Mouse (Mus musculus): ENCODE measurements at regions not wholly inside any gene's neighbourhood (a gene's known extent, or its start where the extent isn't known, plus 50 kb on each side); places are given as distances from the start of the nearest gene placed in this dataset.

DNA sequence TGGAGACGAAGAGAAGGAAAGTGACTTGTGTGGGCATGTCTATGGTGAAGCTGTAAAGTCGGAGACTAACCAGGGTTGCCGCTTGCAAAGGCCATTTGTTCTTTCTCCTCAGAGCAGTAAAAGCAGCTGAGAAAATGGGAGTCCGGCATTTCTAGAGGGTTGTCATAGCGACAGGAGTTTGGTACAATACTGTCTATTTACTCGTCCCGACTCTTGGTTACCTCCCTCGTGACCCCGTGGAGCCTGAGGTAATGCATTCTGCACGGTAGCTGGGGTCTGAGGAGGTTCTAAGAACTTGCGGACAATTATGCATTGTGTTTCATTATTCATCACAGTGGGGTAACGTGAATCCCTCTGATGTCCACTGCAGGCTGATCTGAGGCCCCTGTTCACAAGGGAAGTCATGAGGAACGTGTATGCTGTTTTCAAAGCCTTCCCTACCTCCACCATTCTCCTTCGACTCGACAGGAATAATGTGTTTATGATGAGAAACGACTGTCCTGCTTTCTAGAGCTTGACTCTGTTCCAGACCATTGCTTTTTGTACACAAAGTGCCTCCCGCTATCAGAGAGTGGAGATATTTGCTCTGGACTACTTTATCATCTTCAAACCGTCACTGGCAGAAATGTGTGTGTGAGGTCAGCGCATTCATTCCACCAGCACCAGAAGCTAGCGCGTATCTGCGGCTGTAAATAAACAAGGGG is 55.1 kb upstream of the Ednrb start:
- Histone ChIP-seq H3K4me2 (ENCODE audit: low read depth, low read length) (peak overlapping the region; percentile 44), H3K36me3 (replicated peaks; ENCODE audit: insufficient read depth, low read length) (no peaks in the 10 kb centered on the region), H3K27ac (ENCODE audit: low read depth) (peak overlapping the region; percentile 30; the same call in 1 of the 2 replicates), H3K4me1 (ENCODE audit: insufficient read depth) (no peaks in the 10 kb centered on the region), H3K9ac (replicated peaks) (no peak overlapping the region), H3K4me3 (ENCODE audit: low read depth, low read length) (no peak overlapping the region), H3K27me3 (ENCODE audit: insufficient read depth, low read length) (no peaks in the 10 kb centered on the region), H3K9me3 (ENCODE audit: low read length) (no peaks in the 10 kb centered on the region)
- ATAC-seq (no peak), DNase-seq (no peak)
- no peak for TF ChIP-seq CTCF (IDR thresholded peaks at IDR 0.05; ENCODE audit: low read depth)
- no peak for TF ChIP-seq EP300 (IDR thresholded peaks at IDR 0.05; ENCODE audit: low read depth)
- WGBS (ENCODE audit: insufficient replicate concordance) = 27% methylated on average over 22 of the region's 22 CpGs

DNA sequence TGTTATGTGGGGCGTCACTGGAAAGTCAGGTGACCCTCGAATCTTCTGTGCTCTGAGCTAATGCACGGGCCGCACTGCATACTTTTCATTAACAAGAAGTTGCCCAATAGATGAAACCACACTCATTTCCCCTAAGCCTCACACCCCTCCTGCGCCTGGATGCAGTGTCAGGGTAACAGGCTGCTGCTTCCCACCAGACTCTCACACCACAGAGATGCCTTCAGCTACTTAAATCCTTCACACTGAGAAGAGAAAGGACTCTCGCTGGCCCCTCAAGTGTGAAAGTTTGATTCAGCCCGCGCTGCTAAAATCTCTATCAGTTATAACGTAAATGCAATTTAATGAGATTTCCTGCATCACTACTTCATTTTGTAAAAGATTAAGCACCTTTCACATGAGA is 54.5 kb upstream of the Ednrb start:
- no peaks in the 10 kb centered on the region for H3K4me1 ChIP-seq (ENCODE audit: insufficient read depth)
- TF ChIP-seq EP300 (IDR thresholded peaks at IDR 0.05; ENCODE audit: low read depth) (no peak), CTCF (IDR thresholded peaks at IDR 0.05; ENCODE audit: low read depth) (no peak)
- peak overlapping the region; percentile 30; the same call in 1 of the 2 replicates for H3K27ac ChIP-seq (ENCODE audit: low read depth)
- 22% methylated on average over 9 of the region's 9 CpGs for WGBS (ENCODE audit: insufficient replicate concordance)
- peak overlapping the region; percentile 44 for H3K4me2 ChIP-seq (ENCODE audit: low read depth, low read length)
- no peaks in the 10 kb centered on the region for H3K9me3 ChIP-seq (ENCODE audit: low read length)
- no peak overlapping the region for H3K9ac ChIP-seq (replicated peaks)
- no peak overlapping the region for H3K4me3 ChIP-seq (ENCODE audit: low read depth, low read length)
- DNase-seq (no peak), ATAC-seq (peak; percentile 36; the same call in 1 of the 2 replicates)
- no peaks in the 10 kb centered on the region for H3K27me3 ChIP-seq (ENCODE audit: insufficient read depth, low read length)
- H3K36me3 ChIP-seq (replicated peaks; ENCODE audit: insufficient read depth, low read length) = no peaks in the 10 kb centered on the region

DNA sequence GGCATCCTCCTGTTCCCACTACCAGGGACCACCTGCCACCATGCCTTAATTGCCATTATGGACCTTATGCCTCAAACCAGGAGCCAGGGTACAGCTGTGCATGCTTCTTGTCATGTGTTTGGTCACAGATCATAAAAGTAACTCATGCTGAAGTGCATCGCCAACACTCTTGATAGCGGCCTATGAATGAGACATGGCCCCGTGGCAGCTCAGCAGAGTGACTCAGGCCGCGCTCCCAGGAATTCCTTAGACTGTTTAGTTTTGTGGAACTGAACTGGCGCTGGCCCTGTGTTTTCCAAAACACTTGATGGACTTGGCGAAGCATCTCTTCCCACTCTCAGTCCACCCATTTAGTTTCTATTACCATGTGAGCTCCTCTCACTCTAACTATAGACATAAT is 51.1 kb upstream of the Ednrb start:
- no peak overlapping the region for H3K4me3 ChIP-seq (ENCODE audit: low read depth, low read length)
- no peaks in the 10 kb centered on the region for H3K27me3 ChIP-seq (ENCODE audit: insufficient read depth, low read length)
- H3K9me3 ChIP-seq (ENCODE audit: low read length) = no peaks in the 10 kb centered on the region
- H3K4me1 ChIP-seq (ENCODE audit: insufficient read depth) = no peaks in the 10 kb centered on the region
- H3K27ac ChIP-seq (ENCODE audit: low read depth) = no peak overlapping the region
- no peaks in the 10 kb centered on the region for H3K36me3 ChIP-seq (replicated peaks; ENCODE audit: insufficient read depth, low read length)
- H3K4me2 ChIP-seq (ENCODE audit: low read depth, low read length) = no peak overlapping the region
- DNase-seq = no peak
- WGBS (ENCODE audit: insufficient replicate concordance) = 79% methylated on average over 7 of the region's 7 CpGs
- no peak for ATAC-seq
- TF ChIP-seq CTCF (IDR thresholded peaks at IDR 0.05; ENCODE audit: low read depth) (no peak), EP300 (IDR thresholded peaks at IDR 0.05; ENCODE audit: low read depth) (no peak)
- no peak overlapping the region for H3K9ac ChIP-seq (replicated peaks)

All from liver, postnatal 0 days (tissue).